Mouse (Mus musculus): ENCODE results near the gene Pitpnb. TPM values are rescaled to one million over a fixed set of nuclear protein-coding genes. Genes with fewer than 3 reads are reported as not detected.
A peak's percentile ranks its signal among the peaks of the same experiment; 100 is the strongest.

The Pitpnb gene
- total RNA-seq, 2 experiments from 2014 or later, result 86.4 to 91.3 TPM

GRCm38 (mm10) chr5:111360546-111360945, 30.0 kb downstream of the Pitpnb start:
- intact Hi-C loops (cut with DNase I), result no loop called here
- DNase-seq (ENCODE audit: extremely low spot score in 1 of 2, low spot score in 2 of 2), result no peak
- Histone ChIP-seq H3K4me3 (no peak overlapping the region), H3K27ac (no peak overlapping the region)
- TF ChIP-seq CTCF (IDR thresholded peaks at IDR 0.05), result peak; percentile 55

- H3K4me3 ChIP-seq, result no peak overlapping the region
- intact Hi-C loops (cut with DNase I), result no loop called here
- H3K27ac ChIP-seq, result no peak overlapping the region
- no peak for TF ChIP-seq CTCF (IDR thresholded peaks at IDR 0.05)
- no peak for DNase-seq (ENCODE audit: extremely low spot score in 1 of 2, low spot score in 2 of 2)
These were observed 30.5 kb downstream of the Pitpnb start for GRCm38 (mm10) chr5:111361058-111361457.

- no peak for DNase-seq (ENCODE audit: extremely low spot score in 1 of 2, low spot score in 2 of 2)
- Histone ChIP-seq H3K27ac (no peak overlapping the region), H3K4me3 (no peak overlapping the region)
- no peak for TF ChIP-seq CTCF (IDR thresholded peaks at IDR 0.05)
- intact Hi-C loops (cut with DNase I), result no loop called here
These were observed 31.3 kb downstream of the Pitpnb start for GRCm38 (mm10) chr5:111361846-111362245.

- intact Hi-C loops (cut with DNase I), result no loop called here
- TF ChIP-seq CTCF (IDR thresholded peaks at IDR 0.05), result no peak
- no peak overlapping the region for H3K4me3 ChIP-seq
- no peak for DNase-seq (ENCODE audit: extremely low spot score in 1 of 2, low spot score in 2 of 2)
- no peak overlapping the region for H3K27ac ChIP-seq
These were observed 33.0 kb downstream of the Pitpnb start for GRCm38 (mm10) chr5:111363446-111364062.

- DNase-seq (ENCODE audit: extremely low spot score in 1 of 2, low spot score in 2 of 2), result no peak
- Histone ChIP-seq H3K27ac (no peak overlapping the region), H3K4me3 (no peak overlapping the region)
- peak; percentile 73 for TF ChIP-seq CTCF (IDR thresholded peaks at IDR 0.05)
- intact Hi-C loops (cut with DNase I), result no loop called here
These were observed 34.0 kb downstream of the Pitpnb start for GRCm38 (mm10) chr5:111364533-111364932.

GRCm38 (mm10) chr5:111366140-111366539, 35.6 kb downstream of the Pitpnb start:
- no peak for DNase-seq (ENCODE audit: extremely low spot score in 1 of 2, low spot score in 2 of 2)
- TF ChIP-seq CTCF (IDR thresholded peaks at IDR 0.05), result no peak
- H3K27ac ChIP-seq, result no peak overlapping the region
- intact Hi-C loops (cut with DNase I), result no loop called here
- no peak overlapping the region for H3K4me3 ChIP-seq

- DNase-seq (ENCODE audit: extremely low spot score in 1 of 2, low spot score in 2 of 2), result no peak
- no peak overlapping the region for H3K4me3 ChIP-seq
- H3K27ac ChIP-seq, result no peak overlapping the region
- intact Hi-C loops (cut with DNase I), result no loop called here
- TF ChIP-seq CTCF (IDR thresholded peaks at IDR 0.05), result no peak
These were observed 37.5 kb downstream of the Pitpnb start for GRCm38 (mm10) chr5:111367937-111368517.

- H3K4me3 ChIP-seq, result no peak overlapping the region
- DNase-seq (ENCODE audit: extremely low spot score in 1 of 2, low spot score in 2 of 2), result no peak
- intact Hi-C loops (cut with DNase I), result no loop called here
- H3K27ac ChIP-seq, result no peak overlapping the region
- no peak for TF ChIP-seq CTCF (IDR thresholded peaks at IDR 0.05)
These were observed 38.0 kb downstream of the Pitpnb start for GRCm38 (mm10) chr5:111368576-111368975.

GRCm38 (mm10) chr5:111375616-111376015, 45.1 kb downstream of the Pitpnb start:
- no peak for DNase-seq (ENCODE audit: extremely low spot score in 1 of 2, low spot score in 2 of 2)
- intact Hi-C loops (cut with DNase I), result no loop called here
- no peak for TF ChIP-seq CTCF (IDR thresholded peaks at IDR 0.05)
- Histone ChIP-seq H3K27ac (no peak overlapping the region), H3K4me3 (no peak overlapping the region)

GRCm38 (mm10) chr5:111376276-111377020, 45.9 kb downstream of the Pitpnb start:
- TF ChIP-seq CTCF (IDR thresholded peaks at IDR 0.05), result no peak
- Histone ChIP-seq H3K4me3 (no peak overlapping the region), H3K27ac (no peak overlapping the region)
- intact Hi-C loops (cut with DNase I), result no loop called here
- DNase-seq (ENCODE audit: extremely low spot score in 1 of 2, low spot score in 2 of 2), result no peak

- intact Hi-C loops (cut with DNase I), result no loop called here
- peak; percentile 31 for TF ChIP-seq CTCF (IDR thresholded peaks at IDR 0.05)
- H3K4me3 ChIP-seq, result no peak overlapping the region
- no peak overlapping the region for H3K27ac ChIP-seq
- DNase-seq (ENCODE audit: extremely low spot score in 1 of 2, low spot score in 2 of 2), result no peak
These were observed 47.8 kb downstream of the Pitpnb start for GRCm38 (mm10) chr5:111378126-111378993.

GRCm38 (mm10) chr5:111383335-111383734, 52.8 kb downstream of the Pitpnb start:
- Histone ChIP-seq H3K27ac (no peak overlapping the region), H3K4me3 (no peak overlapping the region)
- intact Hi-C loops (cut with DNase I), result no loop called here
- TF ChIP-seq CTCF (IDR thresholded peaks at IDR 0.05), result no peak
- DNase-seq (ENCODE audit: extremely low spot score in 1 of 2, low spot score in 2 of 2), result no peak
